Mouse (Mus musculus) midbrain, embryonic 13.5 days (tissue): ENCODE measurements around the gene Fopnl. TPM values are rescaled to one million over a fixed set of nuclear protein-coding genes. Genes with fewer than 3 reads are reported as not detected.

Experiments used
- ATAC-seq: fragments of 200-750 bp; cut with Nextera tagmentation; 2 replicates; pipeline ENCODE4 v1.8.0; 2017; ENCODE audit warnings: mild to moderate bottlenecking, moderate TSS enrichment, moderate library complexity
- H3K27ac ChIP-seq: fragments of 300-500 bp; sonication (generic); 2 replicates; pipeline ENCODE4 v1.5.1; 2015; ENCODE audit warnings: inconsistent platforms, mild to moderate bottlenecking, moderate library complexity
- H3K27me3 ChIP-seq: fragments of 300-500 bp; sonication (generic); 2 replicates; pipeline ENCODE4 v1.6.1; 2015; ENCODE audit warnings: mild to moderate bottlenecking, inconsistent platforms
- H3K36me3 ChIP-seq: fragments of 300-500 bp; sonication (generic); 2 replicates; pipeline ENCODE4 v1.6.1; 2015; ENCODE audit warnings: mild to moderate bottlenecking, inconsistent platforms
- H3K4me1 ChIP-seq: fragments of 300-500 bp; sonication (generic); replicated peaks from 2 replicates; pipeline ENCODE4 v1.6.1; 2015; ENCODE audit warnings: inconsistent platforms
- H3K4me2 ChIP-seq: fragments of 300-500 bp; sonication (generic); replicated peaks from 2 replicates; pipeline ENCODE4 v1.6.1; 2015; ENCODE audit warnings: moderate library complexity, mild to moderate bottlenecking, inconsistent platforms
- H3K4me3 ChIP-seq: fragments of 300-500 bp; sonication (generic); replicated peaks from 2 replicates; pipeline ENCODE4 v1.5.1; 2015; ENCODE audit warnings: mild to moderate bottlenecking, inconsistent platforms
- H3K9ac ChIP-seq: fragments of 300-500 bp; sonication (generic); replicated peaks from 2 replicates; pipeline ENCODE4 v1.6.1; 2015; ENCODE audit warnings: mild to moderate bottlenecking, inconsistent platforms
- H3K9me3 ChIP-seq: fragments of 300-500 bp; sonication (generic); 2 replicates; pipeline ENCODE4 v1.6.1; 2016; ENCODE audit warnings: mild to moderate bottlenecking, inconsistent platforms
- WGBS: fragments of 180-500 bp; shearing (Covaris S2); methylation state at CpG from one replicate; pipeline ENCODE4 v1.1.7; 2015; 5-methylcytosine and 5-hydroxymethylcytosine counted together
- polyA plus RNA-seq: library from polyadenylated mRNA; unstranded; fragments of >200 nt; fragmentation: Nextera tagmentation; extraction: Ambion mirVana; gene quantifications from 2 replicates; pipeline ENCODE4 v1.2.1, GENCODE M21; 2015

The Fopnl gene
- polyA plus RNA-seq, 1 experiment from 2014 or later, result 198 TPM

GRCm38 (mm10) chr16:14304791-14305190, 12.4 kb downstream of the Fopnl start:
- Histone ChIP-seq H3K9me3 (no peaks in the 10 kb centered on the region), H3K4me2 (no peak overlapping the region), H3K27ac (no peak overlapping the region), H3K4me3 (no peak overlapping the region), H3K9ac (no peak overlapping the region), H3K36me3 (peaks cover 63% of the 10 kb centered on the region), H3K4me1 (0 out of 2 replicates have a peak, but pooled peaks cover 2% of the 10 kb centered on the region), H3K27me3 (no peaks in the 10 kb centered on the region)
- WGBS, result 92% methylated on average over 3 of the region's 3 CpGs
- no peak for ATAC-seq

- peaks cover 68% of the 10 kb centered on the region for H3K36me3 ChIP-seq
- H3K4me3 ChIP-seq, result no peak overlapping the region
- 0 out of 2 replicates have a peak, but pooled peaks cover 2% of the 10 kb centered on the region for H3K4me1 ChIP-seq
- no peak overlapping the region for H3K9ac ChIP-seq
- no peak overlapping the region for H3K4me2 ChIP-seq
- no peak for ATAC-seq
- no peaks in the 10 kb centered on the region for H3K27me3 ChIP-seq
- WGBS, result 58% methylated on average over 7 of the region's 7 CpGs
- no peak overlapping the region for H3K27ac ChIP-seq
- no peaks in the 10 kb centered on the region for H3K9me3 ChIP-seq
Observed at GRCm38 (mm10) chr16:14303676-14304075, 13.5 kb downstream of the Fopnl start.

GRCm38 (mm10) chr16:14303148-14303547, 14.1 kb downstream of the Fopnl start:
- Histone ChIP-seq H3K4me3 (no peak overlapping the region), H3K9ac (no peak overlapping the region), H3K27ac (no peak overlapping the region), H3K27me3 (no peaks in the 10 kb centered on the region), H3K4me1 (0 out of 2 replicates have a peak, but pooled peaks cover 2% of the 10 kb centered on the region), H3K36me3 (peaks cover 66% of the 10 kb centered on the region), H3K4me2 (no peak overlapping the region), H3K9me3 (no peaks in the 10 kb centered on the region)
- WGBS, result 88% methylated on average over 2 of the region's 2 CpGs
- ATAC-seq, result no peak

- Histone ChIP-seq H3K27me3 (no peaks in the 10 kb centered on the region), H3K9me3 (no peaks in the 10 kb centered on the region), H3K4me3 (no peak overlapping the region), H3K4me2 (no peak overlapping the region), H3K4me1 (no peaks in the 10 kb centered on the region), H3K27ac (no peak overlapping the region), H3K9ac (no peak overlapping the region), H3K36me3 (peaks cover 39% of the 10 kb centered on the region)
- WGBS, result 94% methylated on average over 4 of the region's 4 CpGs
- ATAC-seq, result no peak
Observed at GRCm38 (mm10) chr16:14298461-14298860, 18.7 kb downstream of the Fopnl start.

GRCm38 (mm10) chr16:14297746-14298145, 19.5 kb downstream of the Fopnl start:
- Histone ChIP-seq H3K9ac (no peak overlapping the region), H3K4me3 (no peak overlapping the region), H3K4me1 (no peaks in the 10 kb centered on the region), H3K27me3 (peaks cover 4% of the 10 kb centered on the region), H3K27ac (no peak overlapping the region), H3K36me3 (peaks cover 34% of the 10 kb centered on the region), H3K9me3 (no peaks in the 10 kb centered on the region), H3K4me2 (no peak overlapping the region)
- 92% methylated on average over 4 of the region's 4 CpGs for WGBS
- no peak for ATAC-seq

GRCm38 (mm10) chr16:14297137-14297536, 20.1 kb downstream of the Fopnl start:
- ATAC-seq, result no peak
- Histone ChIP-seq H3K4me1 (peaks cover 3% of the 10 kb centered on the region; the same call in 1 of the 2 replicates), H3K9ac (no peak overlapping the region), H3K4me2 (no peak overlapping the region), H3K4me3 (no peak overlapping the region), H3K36me3 (peaks cover 34% of the 10 kb centered on the region), H3K9me3 (no peaks in the 10 kb centered on the region), H3K27ac (no peak overlapping the region), H3K27me3 (peaks cover 10% of the 10 kb centered on the region)
- WGBS, result 94% methylated on average over 3 of the region's 3 CpGs

GRCm38 (mm10) chr16:14296544-14297124, 20.6 kb downstream of the Fopnl start:
- Histone ChIP-seq H3K27ac (no peak overlapping the region), H3K27me3 (peaks cover 13% of the 10 kb centered on the region), H3K4me3 (no peak overlapping the region), H3K4me2 (no peak overlapping the region), H3K36me3 (peaks cover 34% of the 10 kb centered on the region), H3K4me1 (peaks cover 8% of the 10 kb centered on the region; the same call in 1 of the 2 replicates), H3K9me3 (no peaks in the 10 kb centered on the region), H3K9ac (no peak overlapping the region)
- WGBS, result 88% methylated on average over 2 of the region's 2 CpGs
- no peak for ATAC-seq

- no peak overlapping the region for H3K4me2 ChIP-seq
- H3K4me1 ChIP-seq, result peaks cover 12% of the 10 kb centered on the region
- H3K9ac ChIP-seq, result no peak overlapping the region
- ATAC-seq, result no peak
- peaks cover 21% of the 10 kb centered on the region for H3K36me3 ChIP-seq
- H3K27ac ChIP-seq, result no peak overlapping the region
- 81% methylated on average over 2 of the region's 2 CpGs for WGBS
- no peaks in the 10 kb centered on the region for H3K9me3 ChIP-seq
- H3K27me3 ChIP-seq, result peaks cover 22% of the 10 kb centered on the region
- no peak overlapping the region for H3K4me3 ChIP-seq
Observed at GRCm38 (mm10) chr16:14295291-14295690, 21.9 kb downstream of the Fopnl start.

- WGBS, result 17% methylated on average over 31 of the region's 31 CpGs
- Histone ChIP-seq H3K4me1 (peaks cover 12% of the 10 kb centered on the region), H3K9me3 (no peaks in the 10 kb centered on the region), H3K9ac (0 out of 2 replicates have a peak overlapping the region, but pooled peaks have one; percentile 15), H3K36me3 (no peaks in the 10 kb centered on the region), H3K4me3 (peak overlapping the region; percentile 22), H3K27ac (no peak overlapping the region), H3K27me3 (peaks cover 22% of the 10 kb centered on the region), H3K4me2 (peak overlapping the region; percentile 49)
- ATAC-seq, result peak; percentile 51
Observed at GRCm38 (mm10) chr16:14292205-14293199, 24.7 kb downstream of the Fopnl start.

- Histone ChIP-seq H3K27ac (no peak within 1 kb of the TSS), H3K9me3 (no peaks in the 10 kb centered on the region), H3K36me3 (no peaks in the 10 kb centered on the region), H3K4me2 (peak within 1 kb of the TSS; percentile 49), H3K4me1 (peaks cover 12% of the 10 kb centered on the region), H3K27me3 (peaks cover 22% of the 10 kb centered on the region), H3K4me3 (peak within 1 kb of the TSS; percentile 22), H3K9ac (0 out of 2 replicates have a peak within 1 kb of the TSS, but pooled peaks have one; percentile 15)
- ATAC-seq, result peak; percentile 41
- WGBS, result 4% methylated on average over 16 of the region's 16 CpGs
Observed at GRCm38 (mm10) chr16:14291223-14291622, 26.0 kb downstream of the Fopnl start, which contains the start of gene Myh11. Gene Myh11 (minus strand): TSS chr16:14291372.

- WGBS, result 74% methylated on average over 4 of the region's 4 CpGs
- no peak overlapping the region for H3K27ac ChIP-seq
- ATAC-seq, result no peak
- no peak overlapping the region for H3K4me3 ChIP-seq
- no peaks in the 10 kb centered on the region for H3K27me3 ChIP-seq
- no peak overlapping the region for H3K9ac ChIP-seq
- no peaks in the 10 kb centered on the region for H3K36me3 ChIP-seq
- H3K4me2 ChIP-seq, result no peak overlapping the region
- no peaks in the 10 kb centered on the region for H3K4me1 ChIP-seq
- no peaks in the 10 kb centered on the region for H3K9me3 ChIP-seq
Observed at GRCm38 (mm10) chr16:14272374-14272965, 44.7 kb downstream of the Fopnl start.
